Mouse (Mus musculus) MEL (cell line): ENCODE measurements around the gene Fgl2. TPM values are rescaled to one million over a fixed set of nuclear protein-coding genes. Genes with fewer than 3 reads are reported as not detected.
A peak's percentile ranks its signal among the peaks of the same experiment; 100 is the strongest.

Experiments
- DNase-seq: peaks from one replicate; pipeline ENCODE4 v3.0.0; 2011; ENCODE audit warnings: low read depth, low spot score
- H3K27ac ChIP-seq: 2 replicates; pipeline ENCODE4 v1.5.1; 2012; ENCODE audit warnings: low read depth, mild to moderate bottlenecking, control low read depth, low read length, moderate library complexity; ENCODE audit not compliant: control insufficient read depth
- H3K27me3 ChIP-seq, 2 experiments: fragments of 150-350 bp in 1 of 2; sonication (generic) in 1 of 2; 2 replicates each; pipeline ENCODE4 v1.6.1; 2012; ENCODE audit warnings: low read length in 2 of 2, mild to moderate bottlenecking in 2 of 2, improper control_type of control experiment in 1 of 2, moderate library complexity in 1 of 2; ENCODE audit not compliant: insufficient read depth in 2 of 2, control insufficient read depth in 1 of 2
- H3K36me3 ChIP-seq, 2 experiments: 2 replicates each; pipeline ENCODE4 v1.6.1; 2012 to 2014; ENCODE audit warnings: low read length in 2 of 2, improper control_type of control experiment in 1 of 2, inconsistent platforms in 1 of 2, mild to moderate bottlenecking in 1 of 2; ENCODE audit not compliant: insufficient read depth in 2 of 2, control insufficient read depth in 1 of 2
- H3K4me1 ChIP-seq, 2 experiments: fragments of 150-350 bp in 1 of 2; sonication (generic) in 1 of 2; 2 replicates each; pipeline ENCODE4 v1.6.1; 2012; ENCODE audit warnings: low read length in 2 of 2, improper control_type of control experiment in 1 of 2, mild to moderate bottlenecking in 1 of 2; ENCODE audit not compliant: insufficient read depth in 2 of 2, control insufficient read depth in 1 of 2
- H3K4me3 ChIP-seq, 2 experiments: fragments of 150-350 bp in 1 of 2; sonication (generic) in 1 of 2; 2 replicates each; pipeline ENCODE4 v1.5.1; 2012; ENCODE audit warnings: low read depth in 2 of 2, low read length in 2 of 2, mild to moderate bottlenecking in 2 of 2, moderate library complexity in 2 of 2, control low read depth in 1 of 2, improper control_type of control experiment in 1 of 2; ENCODE audit not compliant: control insufficient read depth in 1 of 2, insufficient read depth in 1 of 2
- H3K79me2 ChIP-seq: 2 replicates; pipeline ENCODE4 v1.6.1; 2012; ENCODE audit warnings: mild to moderate bottlenecking, low read length, moderate library complexity; ENCODE audit not compliant: control insufficient read depth, poor library complexity, insufficient read depth
- H3K9ac ChIP-seq: 2 replicates; pipeline ENCODE4 v1.6.1; 2012; ENCODE audit warnings: low read depth, mild to moderate bottlenecking, control low read depth, low read length, moderate library complexity; ENCODE audit not compliant: control insufficient read depth, poor library complexity, severe bottlenecking
- H3K9me3 ChIP-seq: fragments of 150-350 bp; sonication (generic); replicated peaks from 2 replicates; pipeline ENCODE4 v1.6.1; 2012; ENCODE audit warnings: mild to moderate bottlenecking, low read length, improper control_type of control experiment, moderate library complexity; ENCODE audit not compliant: insufficient read depth
- CHD1 ChIP-seq: IDR thresholded peaks from 2 replicates; pipeline ENCODE4 v1.6.1; 2012; ENCODE audit warnings: low read depth, mild to moderate bottlenecking, inconsistent platforms, low read length, improper control_type of control experiment
- CHD2 ChIP-seq: IDR thresholded peaks from 2 replicates; pipeline ENCODE4 v1.6.1; 2011; ENCODE audit warnings: low read length, improper control_type of control experiment
- CTCF ChIP-seq, 3 experiments: IDR thresholded peaks in 2 of 3; conservative IDR thresholded peaks in 1 of 3; 2 replicates each; pipeline ENCODE4 v1.5.1; 2011 to 2012; ENCODE audit warnings: low read length in 3 of 3, low read depth in 2 of 3, mild to moderate bottlenecking in 2 of 3, improper control_type of control experiment in 1 of 3, inconsistent platforms in 1 of 3, mixed read lengths in 1 of 3, moderate library complexity in 1 of 3; ENCODE audit not compliant: control insufficient read depth in 1 of 3, insufficient read depth in 1 of 3, poor library complexity in 1 of 3, severe bottlenecking in 1 of 3
- E2F4 ChIP-seq: IDR thresholded peaks from 2 replicates; pipeline ENCODE4 v1.6.1; 2011; ENCODE audit warnings: low read depth, low read length, improper control_type of control experiment, borderline replicate concordance
- ELF1 ChIP-seq: IDR thresholded peaks from 2 replicates; pipeline ENCODE4 v1.6.1; 2014; ENCODE audit warnings: low read depth, mild to moderate bottlenecking, inconsistent platforms, low read length, improper control_type of control experiment, moderate library complexity
- EP300 ChIP-seq, 2 experiments: IDR thresholded peaks; 2 replicates each; pipeline ENCODE4 v1.6.1; 2011; ENCODE audit warnings: improper control_type of control experiment in 2 of 2, low read length in 2 of 2, low read depth in 1 of 2, mild to moderate bottlenecking in 1 of 2
- ETS1 ChIP-seq: IDR thresholded peaks from 2 replicates; pipeline ENCODE4 v1.6.1; 2012; ENCODE audit warnings: low read depth, mild to moderate bottlenecking, inconsistent platforms, low read length, improper control_type of control experiment, moderate library complexity
- GABPA ChIP-seq: IDR thresholded peaks from 2 replicates; pipeline ENCODE4 v1.6.1; 2012; ENCODE audit warnings: low read depth, mild to moderate bottlenecking, inconsistent platforms, low read length, improper control_type of control experiment, moderate library complexity
- GATA1 ChIP-seq: IDR thresholded peaks from 2 replicates; pipeline ENCODE4 v1.6.1; 2011; ENCODE audit warnings: low read depth, low read length, improper control_type of control experiment
- HCFC1 ChIP-seq: IDR thresholded peaks from 2 replicates; pipeline ENCODE4 v1.6.1; 2012; ENCODE audit warnings: low read depth, mild to moderate bottlenecking, inconsistent platforms, low read length, improper control_type of control experiment, moderate library complexity
- JUND ChIP-seq: IDR thresholded peaks from 2 replicates; pipeline ENCODE4 v1.6.1; 2011; ENCODE audit warnings: low read depth, mild to moderate bottlenecking, improper control_type of control experiment, low read length
- KAT2A ChIP-seq: conservative IDR thresholded peaks from 2 replicates; pipeline ENCODE4 v1.6.1; 2012; ENCODE audit warnings: low read depth, low read length, improper control_type of control experiment, inconsistent platforms
- MAFK ChIP-seq: IDR thresholded peaks from 2 replicates; pipeline ENCODE4 v1.6.1; 2011; ENCODE audit warnings: low read depth, mild to moderate bottlenecking, low read length, improper control_type of control experiment, borderline replicate concordance
- MAX ChIP-seq: IDR thresholded peaks from 2 replicates; pipeline ENCODE4 v1.6.1; 2011; ENCODE audit warnings: low read length, improper control_type of control experiment
- MAZ ChIP-seq: IDR thresholded peaks from 2 replicates; pipeline ENCODE4 v1.6.1; 2012; ENCODE audit warnings: low read depth, mild to moderate bottlenecking, inconsistent platforms, low read length, improper control_type of control experiment
- MEF2A ChIP-seq: IDR thresholded peaks from 2 replicates; pipeline ENCODE4 v1.6.1; 2014; ENCODE audit warnings: low read depth, mild to moderate bottlenecking, inconsistent platforms, low read length, improper control_type of control experiment; ENCODE audit not compliant: poor library complexity, insufficient replicate concordance, severe bottlenecking; ENCODE audit errors: extremely low read depth
- MXI1 ChIP-seq: IDR thresholded peaks from 2 replicates; pipeline ENCODE4 v1.6.1; 2011; ENCODE audit warnings: mild to moderate bottlenecking, low read depth, low read length, improper control_type of control experiment
- MYB ChIP-seq: IDR thresholded peaks from 2 replicates; pipeline ENCODE4 v1.6.1; 2011; ENCODE audit warnings: mild to moderate bottlenecking, low read depth, low read length, improper control_type of control experiment
- MYC ChIP-seq: IDR thresholded peaks from 2 replicates; pipeline ENCODE4 v1.6.1; 2011; ENCODE audit warnings: low read depth, mild to moderate bottlenecking, low read length, improper control_type of control experiment, moderate library complexity
- NELFE ChIP-seq: IDR thresholded peaks from 2 replicates; pipeline ENCODE4 v1.6.1; 2011; ENCODE audit warnings: low read depth, low read length, improper control_type of control experiment
- NRF1 ChIP-seq: IDR thresholded peaks from 2 replicates; pipeline ENCODE4 v1.6.1; 2014; ENCODE audit warnings: low read depth, mild to moderate bottlenecking, inconsistent platforms, low read length, improper control_type of control experiment, moderate library complexity; ENCODE audit not compliant: poor library complexity, insufficient read depth, severe bottlenecking
- POLR2A ChIP-seq, 2 experiments: IDR thresholded peaks; 2 replicates each; pipeline ENCODE4 v1.6.1; 2011 to 2012; ENCODE audit warnings: low read length in 2 of 2, mild to moderate bottlenecking in 2 of 2, control low read depth in 1 of 2, improper control_type of control experiment in 1 of 2, low read depth in 1 of 2, moderate library complexity in 1 of 2; ENCODE audit not compliant: control insufficient read depth in 1 of 2, insufficient read depth in 1 of 2, poor library complexity in 1 of 2
- POLR2AphosphoS2 ChIP-seq: IDR thresholded peaks from 2 replicates; pipeline ENCODE4 v1.6.1; 2011; ENCODE audit warnings: low read length, improper control_type of control experiment
- POLR2AphosphoS5 ChIP-seq: IDR thresholded peaks from 2 replicates; pipeline ENCODE4 v1.6.1; 2012; ENCODE audit warnings: low read depth, borderline replicate concordance, mild to moderate bottlenecking, inconsistent platforms, low read length, moderate library complexity, mixed read lengths
- RCOR1 ChIP-seq: IDR thresholded peaks from 2 replicates; pipeline ENCODE4 v1.6.1; 2012; ENCODE audit warnings: low read depth, mild to moderate bottlenecking, inconsistent platforms, low read length, improper control_type of control experiment
- SIN3A ChIP-seq: IDR thresholded peaks from 2 replicates; pipeline ENCODE4 v1.6.1; 2012; ENCODE audit warnings: low read length, improper control_type of control experiment, inconsistent platforms
- SMC3 ChIP-seq: IDR thresholded peaks from 2 replicates; pipeline ENCODE4 v1.6.1; 2011; ENCODE audit warnings: low read depth, low read length, improper control_type of control experiment
- TAL1 ChIP-seq: IDR thresholded peaks from 2 replicates; pipeline ENCODE4 v1.6.1; 2012; ENCODE audit warnings: mild to moderate bottlenecking, inconsistent platforms, low read length, moderate library complexity, mixed read lengths
- TBP ChIP-seq: IDR thresholded peaks from 2 replicates; pipeline ENCODE4 v1.8.0; 2011; ENCODE audit warnings: low read depth, low read length, improper control_type of control experiment
- TCF12 ChIP-seq: IDR thresholded peaks from 2 replicates; pipeline ENCODE4 v1.6.1; 2014; ENCODE audit warnings: low read depth, mild to moderate bottlenecking, inconsistent platforms, low read length, improper control_type of control experiment, moderate library complexity
- UBTF ChIP-seq: IDR thresholded peaks from 2 replicates; pipeline ENCODE4 v1.6.1; 2012; ENCODE audit warnings: low read depth, mild to moderate bottlenecking, inconsistent platforms, low read length, improper control_type of control experiment, moderate library complexity, borderline replicate concordance; ENCODE audit not compliant: insufficient read depth
- USF1 ChIP-seq: IDR thresholded peaks from 2 replicates; pipeline ENCODE4 v1.6.1; 2014; ENCODE audit warnings: low read depth, mild to moderate bottlenecking, inconsistent platforms, low read length, improper control_type of control experiment, moderate library complexity
- USF2 ChIP-seq, 2 experiments: IDR thresholded peaks; 2 replicates each; pipeline ENCODE4 v1.6.1; 2011 to 2012; ENCODE audit warnings: improper control_type of control experiment in 2 of 2, low read length in 2 of 2, borderline replicate concordance in 1 of 2, inconsistent platforms in 1 of 2, low read depth in 1 of 2, mild to moderate bottlenecking in 1 of 2; ENCODE audit not compliant: insufficient read depth in 1 of 2
- ZC3H11A ChIP-seq: IDR thresholded peaks from 2 replicates; pipeline ENCODE4 v1.6.1; 2012; ENCODE audit warnings: low read depth, mild to moderate bottlenecking, inconsistent platforms, low read length, improper control_type of control experiment
- ZKSCAN1 ChIP-seq: IDR thresholded peaks from 2 replicates; pipeline ENCODE4 v1.6.1; 2012; ENCODE audit warnings: low read depth, mild to moderate bottlenecking, inconsistent platforms, low read length, improper control_type of control experiment, moderate library complexity
- ZMIZ1 ChIP-seq: IDR thresholded peaks from 2 replicates; pipeline ENCODE4 v1.6.1; 2012; ENCODE audit warnings: low read depth, mild to moderate bottlenecking, inconsistent platforms, low read length, improper control_type of control experiment, moderate library complexity
- ZNF384 ChIP-seq: IDR thresholded peaks from 2 replicates; pipeline ENCODE4 v1.6.1; 2012; ENCODE audit warnings: low read depth, mild to moderate bottlenecking, inconsistent platforms, low read length, improper control_type of control experiment
- polyA plus RNA-seq, 2 experiments: library from polyadenylated mRNA; stranded (reverse) in 1 of 2; unstranded in 1 of 2; fragments of >175 nt in 1 of 2; fragments of >200 nt in 1 of 2; gene quantifications; 2 replicates each; pipeline versions ENCODE4 v1.2.1 to v1.2.4; 2012; ENCODE audit warnings: low replicate concordance in 2 of 2, low read depth in 1 of 2; ENCODE audit not compliant: insufficient read length in 2 of 2, insufficient read depth in 1 of 2, missing spikeins in 1 of 2
- total RNA-seq: library from RNA; depleted of rRNA; stranded (reverse); fragments of 300-350 nt; gene quantifications from 2 replicates; pipeline ENCODE4 v1.2.3, GENCODE M21; 2012

Fgl2 gene
- total and polyA plus RNA-seq, 3 experiments: 1.5 to 2.8 TPM; not detected in 1

GRCm38 (mm10) chr5:21384976-21385375 lies 12.5 kb downstream of the Fgl2 start:
- Histone ChIP-seq H3K79me2 (no peaks in the 10 kb centered on the region; the same call in 1 of the 2 replicates), H3K27ac (peak overlapping the region; percentile 88), H3K9me3 (no peaks in the 10 kb centered on the region), H3K36me3 (peaks cover 0 to 45% of the 10 kb centered on the region in 2 experiments; a peak in 2 of 4 replicates), H3K4me3 (peak overlapping the region; percentile 8 to 13; a peak in 3 of 4 replicates), H3K27me3 (no peaks in the 10 kb centered on the region), H3K4me1 (peaks cover 22 to 34% of the 10 kb centered on the region in 2 experiments), H3K9ac (peak overlapping the region; percentile 55)
- DNase-seq: peak; percentile 89
- TF ChIP-seq ZNF384 (0 out of 2 replicates have a peak, but pooled peaks have one; percentile 18), TBP (peak; percentile 67; the same call in 1 of the 2 replicates), KAT2A (no peak), NELFE (peak; percentile 29; the same call in 1 of the 2 replicates), POLR2A (IDR thresholded peaks at IDR 0.05; ENCODE audit: control insufficient read depth in 1 of 2, insufficient read depth in 1 of 2, low read depth in 1 of 2, low read length in 2 of 2, poor library complexity in 1 of 2) (no peak), ETS1 (peak; percentile 96), SMC3 (no peak), CHD2 (no peak), MXI1 (peak; percentile 78), USF1 (0 out of 2 replicates have a peak, but pooled peaks have one; percentile 20), USF2 (IDR thresholded peaks at IDR 0.05; ENCODE audit: borderline replicate concordance in 1 of 2, insufficient read depth in 1 of 2, low read depth in 1 of 2, low read length in 2 of 2) (no peak), JUND (peak; percentile 83; the same call in 1 of the 2 replicates), TAL1 (peak; percentile 86), E2F4 (peak; percentile 56; the same call in 1 of the 2 replicates), CTCF (IDR thresholded peaks at IDR 0.05 in 2 of 3, conservative IDR thresholded peaks at IDR 0.05 in 1 of 3; ENCODE audit: control insufficient read depth in 1 of 3, insufficient read depth in 1 of 3, low read depth in 2 of 3, low read length in 3 of 3, poor library complexity in 1 of 3, severe bottlenecking in 1 of 3) (no peak), ZMIZ1 (no peak), CHD1 (no peak), ZKSCAN1 (no peak), ELF1 (no peak), MAX (peak; percentile 99), GATA1 (peak; percentile 94), SIN3A (peak; percentile 68), MEF2A (no peak), MYB (no peak), MAZ (no peak), MYC (peak; percentile 98), RCOR1 (peak; percentile 65), NRF1 (no peak), GABPA (no peak), MAFK (no peak), POLR2AphosphoS2 (no peak), EP300 (IDR thresholded peaks at IDR 0.05; ENCODE audit: low read depth in 1 of 2, low read length in 2 of 2) (peak; percentile 89 to 95), TCF12 (peak; percentile 85), POLR2AphosphoS5 (no peak), HCFC1 (peak; percentile 53; the same call in 1 of the 2 replicates), ZC3H11A (no peak), UBTF (no peak)
